Mouse (Mus musculus) gastrocnemius, postnatal 36 days (tissue): ENCODE results near the gene Tmem50b. TPM values are rescaled to one million over a fixed set of nuclear protein-coding genes. Genes with fewer than 3 reads are reported as not detected.

ENCODE experiments used
- DNase-seq, 2 experiments: peaks; one replicate each; pipeline ENCODE4 v3.0.0; 2022
- intact Hi-C: fragments of 180-260 bp; cut with DNase I; formaldehyde crosslinking; loops from one replicate; pipeline ENCODE4 v1.15.1; 2025
- total RNA-seq, 2 experiments: library from RNA; stranded (reverse); gene quantifications; 2 replicates each; pipeline ENCODE4 v1.2.3; 2021

The Tmem50b gene
- total RNA-seq, 2 experiments from 2014 or later = 13.7 to 16.4 TPM

- intact Hi-C loops = no loop called here
- no peak for DNase-seq
Measured at GRCm38 (mm10) chr16:91612525-91612924, 14.9 kb upstream of the Tmem50b start.

DNA sequence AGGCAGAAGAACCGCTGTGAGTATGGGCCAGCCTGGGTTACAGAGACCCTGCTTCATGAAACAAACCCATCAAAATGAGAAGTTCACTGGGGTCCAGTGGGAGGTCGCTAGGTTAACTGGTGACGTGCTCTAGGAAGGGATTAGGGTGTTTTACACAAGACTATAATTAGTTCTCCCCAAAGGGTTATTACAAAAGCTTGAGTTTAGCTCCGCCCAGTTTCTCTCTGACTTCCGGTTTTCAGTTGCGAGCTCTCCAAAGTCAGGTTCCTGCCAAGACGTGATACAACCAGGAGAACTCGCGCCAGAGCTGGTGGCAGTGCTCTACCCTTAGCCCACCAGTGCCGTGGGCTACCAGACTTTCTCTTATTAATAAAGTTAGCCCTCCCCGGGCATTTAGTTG, 13.6 kb upstream of the Tmem50b start:
- intact Hi-C loops = no loop called here
- DNase-seq = no peak

DNA sequence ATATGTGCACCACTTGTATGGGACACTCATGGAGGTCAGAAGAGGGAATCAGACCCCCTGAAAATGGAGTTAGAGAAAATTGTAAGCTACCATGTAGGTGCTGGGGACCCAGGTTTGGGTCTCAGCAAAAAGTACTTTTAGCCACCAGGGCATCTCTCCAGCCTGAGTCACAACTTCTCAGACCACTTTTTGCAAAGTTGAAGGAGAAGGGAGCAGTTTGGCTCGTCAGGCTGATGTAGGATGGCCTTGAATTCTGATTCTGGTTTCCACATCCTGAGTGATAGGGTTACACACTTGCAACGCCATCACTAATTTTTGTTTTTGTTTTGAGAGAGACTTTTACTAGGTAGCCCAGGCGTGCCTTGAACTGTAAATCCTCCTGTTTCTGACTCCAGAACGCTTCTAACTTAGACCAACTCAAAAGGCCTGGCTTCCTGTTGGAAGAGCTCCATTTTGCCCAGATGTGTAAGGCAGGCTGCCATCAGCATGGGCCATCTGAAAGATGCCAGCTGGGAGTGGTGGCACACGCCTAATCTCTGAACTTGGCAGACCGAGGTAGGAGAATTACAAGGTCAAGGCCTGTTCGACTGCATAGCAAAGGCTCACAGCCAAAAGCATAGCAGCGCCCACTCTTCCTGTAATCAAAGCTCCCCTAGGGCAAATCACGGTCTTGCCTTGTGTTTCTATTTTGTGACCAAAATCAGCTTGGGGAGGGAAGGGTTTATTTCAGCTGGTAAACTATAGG, 12.1 kb upstream of the Tmem50b start:
- DNase-seq = no peak
- intact Hi-C loops = no loop called here

DNA sequence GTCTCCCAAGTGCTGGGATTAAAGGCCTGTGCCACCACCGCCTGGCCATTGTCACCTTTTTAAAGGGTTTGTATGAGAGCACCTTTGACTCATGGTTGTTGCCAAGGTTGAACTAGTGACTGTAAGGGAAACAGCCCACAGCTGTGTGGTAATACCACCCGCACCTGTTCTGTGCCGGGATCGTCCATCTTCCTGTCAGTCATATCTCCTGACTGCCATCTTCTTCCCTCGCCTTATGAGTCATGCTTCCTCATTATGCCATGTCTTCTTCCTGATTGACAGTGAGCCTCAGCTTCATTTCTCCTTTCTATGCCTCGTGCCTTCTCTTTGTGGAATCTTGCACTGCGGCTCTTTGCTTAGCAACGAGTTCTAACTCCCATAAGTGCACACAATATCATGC, 9.4 kb upstream of the Tmem50b start:
- intact Hi-C loops = no loop called here
- DNase-seq = no peak

DNA sequence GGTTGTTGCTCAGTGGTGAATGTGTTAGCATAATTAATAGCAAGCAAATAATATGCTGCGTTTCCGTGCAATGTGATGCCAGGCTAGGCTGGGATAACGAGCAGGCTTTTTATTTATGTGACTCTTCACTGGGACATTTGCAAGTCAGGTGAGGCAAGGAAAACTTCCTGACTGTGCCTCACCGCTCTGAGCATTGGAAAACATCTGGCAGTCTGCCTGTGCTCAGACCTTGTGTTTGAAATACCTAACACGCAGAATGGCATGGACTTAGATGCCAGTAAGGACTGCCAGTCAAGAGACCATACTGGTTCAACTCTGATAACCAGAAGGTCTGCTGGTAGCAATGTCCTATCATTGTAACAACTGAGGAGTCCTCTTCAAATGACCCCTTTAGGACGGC, 7.6 kb upstream of the Tmem50b start:
- intact Hi-C loops = no loop called here
- DNase-seq = no peak

- DNase-seq = no peak
- intact Hi-C loops = no loop called here
Measured at GRCm38 (mm10) chr16:91601693-91602092, 4.1 kb upstream of the Tmem50b start.

DNA sequence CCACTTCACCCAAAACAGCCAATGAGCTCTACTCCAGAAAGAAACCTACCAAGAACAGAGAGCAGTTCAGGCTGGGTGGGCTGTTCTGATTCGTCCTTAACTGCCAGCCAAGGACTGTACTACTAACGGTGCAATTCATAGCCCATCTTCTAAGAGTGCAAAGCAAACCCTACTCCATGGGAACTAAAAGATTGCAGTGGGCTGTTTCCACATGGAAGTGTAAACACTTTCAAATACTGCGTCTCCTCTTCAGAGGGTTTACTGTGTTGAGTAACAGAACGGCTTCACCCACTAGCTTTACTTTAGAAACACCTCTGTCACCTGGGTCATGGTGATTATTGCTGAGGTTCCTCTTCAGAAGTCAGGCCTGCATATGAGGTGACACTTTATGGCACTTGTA, 3.5 kb upstream of the Tmem50b start:
- no peak for DNase-seq
- intact Hi-C loops = no loop called here

DNA sequence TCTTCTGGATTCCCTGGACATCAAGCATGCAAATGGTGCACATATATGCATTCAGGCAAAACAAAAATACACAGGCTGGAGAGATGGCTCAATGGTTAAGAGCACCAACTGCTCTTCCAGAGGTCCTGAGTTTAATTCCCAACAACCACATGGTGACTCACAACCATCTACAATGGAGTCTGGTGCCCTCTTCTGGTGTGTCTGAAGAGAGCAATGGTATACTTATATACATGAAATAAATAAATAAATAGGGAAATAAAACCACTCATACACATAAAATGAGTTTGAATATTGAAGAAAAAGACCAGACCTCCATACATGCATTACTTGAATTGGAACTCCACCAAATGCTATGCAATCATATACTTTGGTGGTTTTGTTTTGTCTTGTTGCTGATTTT, 1.6 kb upstream of the Tmem50b start:
- intact Hi-C loops = loop anchor here (5.0 kb wide), 1 partner anchor 48 kb away; the partner anchor contains the start of genes Gart and Son
- DNase-seq = no peak

- intact Hi-C loops = loop anchor here (5.0 kb wide), 1 partner anchor 50 kb away; the partner anchor contains the start of genes Gart and Son
- peak in 1 of 2 experiments; percentile 8 for DNase-seq
Measured at GRCm38 (mm10) chr16:91596779-91597671, 575 bp downstream of the Tmem50b start.

- DNase-seq = no peak
- intact Hi-C loops = loop anchor here (5.0 kb wide), 1 partner anchor 51 kb away; the partner anchor contains the start of genes Gart and Son
Measured at GRCm38 (mm10) chr16:91596397-91596778, 1.2 kb downstream of the Tmem50b start.

DNA sequence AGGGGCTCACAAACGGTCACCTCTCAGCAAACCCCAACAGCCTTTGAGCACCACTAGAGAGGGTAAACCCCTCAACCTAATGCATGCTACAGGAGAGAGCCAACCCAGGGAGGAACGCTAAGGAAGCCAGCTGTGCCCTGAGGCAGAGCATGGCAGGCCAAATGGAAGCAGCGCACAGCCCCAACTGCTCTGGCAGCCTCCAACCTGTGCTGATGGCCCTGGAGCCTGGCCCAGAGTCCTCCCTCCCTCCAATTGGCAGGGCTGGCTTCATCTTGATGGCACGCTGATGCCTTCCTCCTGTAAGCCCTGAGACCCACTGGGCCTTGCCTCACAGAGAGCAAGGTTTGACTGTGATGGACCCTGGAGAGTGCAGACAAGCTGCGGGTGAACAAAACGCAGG, 2.5 kb downstream of the Tmem50b start:
- intact Hi-C loops = loop anchor here (5.0 kb wide), 1 partner anchor 52 kb away; the partner anchor contains the start of genes Gart and Son
- DNase-seq = peak; percentile 33 to 47

GRCm38 (mm10) chr16:91593262-91593661, 4.3 kb downstream of the Tmem50b start:
- no peak for DNase-seq
- intact Hi-C loops = no loop called here

- intact Hi-C loops = no loop called here
- no peak for DNase-seq
Measured at GRCm38 (mm10) chr16:91592162-91592561, 5.4 kb downstream of the Tmem50b start.

GRCm38 (mm10) chr16:91588703-91589102, 8.9 kb downstream of the Tmem50b start:
- DNase-seq = no peak
- intact Hi-C loops = no loop called here

DNA sequence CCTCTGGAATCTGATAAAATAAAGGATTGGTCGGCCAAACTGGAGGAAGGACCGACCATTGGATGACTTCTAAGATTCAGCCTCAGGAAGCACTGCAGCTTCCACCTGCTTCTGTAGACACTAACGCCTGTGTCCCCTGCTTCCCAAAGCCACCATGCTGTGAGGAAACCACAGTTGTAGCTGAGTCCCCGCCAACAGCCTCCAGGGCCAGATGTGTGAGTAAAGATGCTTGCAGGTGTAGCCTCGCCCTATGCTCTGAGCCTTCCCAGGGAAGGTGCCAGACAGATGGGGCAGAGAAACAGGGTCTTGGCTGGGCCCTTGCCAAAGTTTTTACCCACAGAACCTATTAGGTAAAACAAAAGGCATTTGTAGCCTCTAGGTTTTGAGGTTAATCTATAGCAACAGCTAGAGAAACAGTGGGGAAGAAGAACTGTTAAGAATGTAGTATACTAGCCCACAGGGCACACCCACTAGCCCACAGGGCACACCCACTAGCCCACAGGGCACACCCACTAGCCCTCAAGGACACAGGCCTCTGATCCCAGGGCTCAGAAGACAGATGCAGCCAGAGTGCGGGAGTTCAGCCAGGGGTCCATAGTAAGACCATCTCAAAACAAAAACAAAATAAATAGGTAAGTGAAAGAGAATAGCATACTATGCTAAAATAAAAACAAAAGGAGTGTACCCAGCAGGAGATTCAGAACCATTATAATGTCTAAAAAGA, 9.7 kb downstream of the Tmem50b start:
- intact Hi-C loops = no loop called here
- DNase-seq = no peak

DNA sequence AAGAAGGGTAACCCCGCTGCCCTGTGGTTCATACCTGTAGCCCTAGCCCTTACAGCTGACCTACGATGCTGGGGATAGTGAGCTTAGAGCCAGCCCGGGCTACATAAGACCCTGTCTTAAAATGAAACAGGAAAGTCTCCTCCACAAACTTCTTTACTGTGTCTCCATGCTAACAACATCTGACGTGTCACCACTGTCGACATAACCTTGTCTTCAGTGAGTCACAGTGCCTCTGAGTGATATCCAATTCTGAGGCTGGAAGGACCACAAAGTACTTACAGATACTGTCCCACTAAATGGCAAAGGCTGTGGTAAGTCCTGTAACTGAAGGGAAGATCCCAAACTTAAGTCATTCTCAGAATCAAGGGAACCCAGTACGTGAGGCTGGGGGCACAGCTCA, 11.4 kb downstream of the Tmem50b start:
- intact Hi-C loops = no loop called here

DNA sequence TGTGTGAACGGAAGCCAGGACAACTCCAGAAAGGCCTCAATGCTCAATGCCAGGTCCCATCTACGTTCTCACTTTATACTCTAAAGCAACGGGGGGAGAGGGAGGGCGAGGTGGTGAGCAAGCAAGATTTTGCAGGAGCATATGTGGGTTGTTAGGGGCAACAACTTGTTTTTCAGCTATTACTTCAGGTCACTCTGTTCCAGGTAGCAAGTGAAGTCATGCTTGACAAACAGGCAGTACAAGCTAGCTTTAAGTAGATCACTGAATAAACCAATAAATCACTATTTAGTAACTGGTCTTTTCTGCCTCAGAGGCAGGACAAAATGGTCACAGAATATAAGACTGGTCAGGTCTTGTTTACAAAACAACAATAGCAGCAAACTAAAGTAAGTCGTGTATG, 12.0 kb downstream of the Tmem50b start:
- DNase-seq = no peak

More for the DNA sequence above, 11.4 kb downstream of the Tmem50b start:
- no peak for DNase-seq

GRCm38 (mm10) chr16:91582307-91582706, 15.3 kb downstream of the Tmem50b start:
- no peak for DNase-seq
- intact Hi-C loops = no loop called here

More for the DNA sequence above, 12.0 kb downstream of the Tmem50b start:
- intact Hi-C loops = no loop called here

DNA sequence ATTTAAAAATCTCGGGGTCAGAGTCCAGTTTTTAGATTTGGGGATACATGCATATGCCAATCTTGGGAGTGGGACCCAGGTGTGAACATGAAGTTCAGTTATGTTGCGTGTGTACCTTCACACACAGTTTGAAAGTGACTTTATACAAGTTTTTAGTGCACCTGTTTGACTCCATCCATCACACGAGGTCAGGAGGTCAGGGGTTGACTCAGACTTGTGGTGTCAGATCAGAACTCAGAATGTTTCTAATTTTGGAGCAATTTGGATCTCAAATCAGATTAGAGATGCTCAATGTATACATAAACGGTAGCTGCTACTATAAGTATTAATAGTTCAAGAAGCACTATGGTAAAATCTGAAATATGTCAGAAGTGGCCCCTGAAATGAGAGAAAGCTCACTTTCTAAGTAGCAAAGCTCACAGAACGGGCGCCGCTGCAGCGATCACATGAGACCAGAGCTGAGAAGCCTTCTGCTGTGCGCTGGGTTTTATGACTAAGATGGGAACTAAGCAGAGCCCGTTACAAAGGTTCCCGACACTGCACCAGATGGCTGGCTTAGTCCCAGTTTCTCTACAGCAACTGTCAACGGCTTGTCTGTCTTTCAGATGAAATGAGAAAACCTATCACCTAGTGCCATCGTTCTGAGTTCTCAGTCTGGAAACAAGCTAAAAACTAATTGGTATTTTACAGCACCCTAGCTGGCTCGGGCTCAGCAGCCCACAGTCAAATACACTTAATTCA, 18.4 kb downstream of the Tmem50b start:
- DNase-seq = no peak
- intact Hi-C loops = no loop called here

DNA sequence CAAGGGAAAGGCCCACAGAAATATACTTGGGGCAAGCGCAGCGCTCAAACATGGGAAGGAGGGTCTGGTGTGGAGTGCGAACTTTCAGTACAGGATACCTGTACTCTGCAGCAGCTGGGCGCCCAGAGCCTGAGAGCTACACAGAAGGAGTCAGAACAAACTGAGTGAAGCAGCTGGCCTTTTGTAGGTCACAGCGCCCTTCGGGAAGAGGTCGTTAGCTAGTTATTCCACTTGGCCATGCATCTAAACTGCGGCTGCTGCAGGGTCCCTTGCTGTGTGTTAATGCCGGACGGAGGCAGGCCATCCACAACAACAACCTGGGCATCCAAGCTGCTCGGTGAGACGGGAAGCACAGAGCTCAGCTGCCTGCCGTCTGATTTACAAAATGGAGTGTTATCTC, 22.4 kb downstream of the Tmem50b start:
- intact Hi-C loops = no loop called here
- no peak for DNase-seq
